Mouse (Mus musculus): ENCODE measurements at regions not wholly inside any gene's neighbourhood (a gene's known extent, or its start where the extent isn't known, plus 50 kb on each side); places are given as distances from the start of the nearest gene placed in this dataset.

- ATAC-seq (ENCODE audit: insufficient number of reproducible peaks, low FRiP score, low TSS enrichment, low read depth): no peak
- 71% methylated on average over 2 of the region's 2 CpGs for WGBS
- H3K27ac ChIP-seq (replicated peaks): no peak overlapping the region
Measured at GRCm38 (mm10) chr2:61288246-61288645, 290.1 kb upstream of the Tank start.

DNA sequence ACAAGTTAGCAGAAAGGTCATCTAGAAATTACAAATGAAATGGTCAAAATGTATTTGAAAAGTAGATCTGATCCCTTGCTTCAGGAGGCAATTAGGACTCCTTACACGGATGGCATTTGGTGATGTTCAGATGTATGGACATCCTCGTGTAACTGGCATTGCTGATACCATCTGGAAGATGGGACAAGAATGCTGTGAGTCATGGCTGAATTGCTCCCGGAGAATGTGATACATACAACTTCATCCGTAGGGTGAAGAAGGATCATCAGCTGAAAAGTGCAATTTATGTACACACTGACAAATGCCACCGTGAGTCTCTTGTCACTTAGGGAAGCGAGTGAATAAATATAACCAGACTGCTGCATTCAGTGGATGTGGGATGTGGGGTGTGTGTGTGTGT is 293.7 kb upstream of the Tank start:
- ATAC-seq (ENCODE audit: insufficient number of reproducible peaks, low FRiP score, low TSS enrichment, low read depth): no peak
- H3K4me1 ChIP-seq: peaks cover 11% of the 10 kb centered on the region; the same call in 1 of the 2 replicates
- H3K4me2 ChIP-seq (replicated peaks): no peak overlapping the region
- no peaks in the 10 kb centered on the region for H3K9me3 ChIP-seq (replicated peaks)
- 58% methylated on average over 6 of the region's 6 CpGs for WGBS
- H3K27ac ChIP-seq (replicated peaks): no peak overlapping the region
- H3K36me3 ChIP-seq: no peaks in the 10 kb centered on the region
- H3K27me3 ChIP-seq: no peaks in the 10 kb centered on the region
- no peak overlapping the region for H3K9ac ChIP-seq
- no peak overlapping the region for H3K4me3 ChIP-seq (replicated peaks)

More at GRCm38 (mm10) chr2:61288246-61288645, 290.1 kb upstream of the Tank start:
- Histone ChIP-seq H3K4me2 (replicated peaks) (no peak overlapping the region), H3K9ac (no peak overlapping the region), H3K27me3 (no peaks in the 10 kb centered on the region), H3K4me1 (peaks cover 11% of the 10 kb centered on the region; the same call in 1 of the 2 replicates), H3K4me3 (replicated peaks) (no peak overlapping the region), H3K36me3 (no peaks in the 10 kb centered on the region), H3K9me3 (replicated peaks) (no peaks in the 10 kb centered on the region)

DNA sequence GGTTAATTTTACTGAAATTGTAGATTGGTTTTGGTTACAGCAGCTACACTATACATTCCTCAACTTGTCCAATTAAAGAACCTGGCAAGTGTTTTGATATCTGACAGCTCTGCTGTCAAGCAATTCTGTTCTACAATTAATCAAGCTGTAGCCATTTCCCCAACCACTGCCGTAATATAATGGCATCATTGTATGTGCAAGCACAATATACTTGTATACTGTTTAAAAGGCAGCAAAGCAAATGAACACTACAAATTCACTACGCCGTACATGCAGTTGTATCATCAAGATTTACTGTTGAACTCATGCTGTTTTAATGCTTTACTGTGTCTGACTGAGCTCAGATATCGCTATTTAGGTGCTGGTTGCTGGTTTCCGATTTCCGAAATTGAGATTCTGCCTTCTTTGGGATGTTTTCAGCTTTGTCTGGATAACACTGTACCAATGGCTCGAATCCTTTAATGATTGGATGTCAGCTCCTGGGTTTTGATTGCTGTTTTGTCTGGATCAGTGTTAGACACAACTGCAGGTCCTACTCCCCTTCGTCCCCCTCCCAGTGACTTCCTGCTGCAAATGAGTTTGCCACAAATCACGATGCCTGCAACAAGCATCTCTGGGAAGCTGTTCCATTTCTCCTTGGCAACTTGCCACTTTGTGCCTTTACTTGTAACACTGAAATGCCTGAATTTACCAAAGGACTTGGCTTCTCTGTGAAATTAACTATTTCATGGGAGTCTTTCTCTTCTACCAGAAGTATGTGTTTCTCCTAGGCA is 294.4 kb upstream of the Tank start:
- H3K4me1 ChIP-seq: peaks cover 11% of the 10 kb centered on the region; the same call in 1 of the 2 replicates
- no peak overlapping the region for H3K9ac ChIP-seq
- 50% methylated on average over 9 of the region's 9 CpGs for WGBS
- no peak for ATAC-seq (ENCODE audit: insufficient number of reproducible peaks, low FRiP score, low TSS enrichment, low read depth)
- peak overlapping the region; percentile 8; the same call in 1 of the 2 replicates for H3K4me2 ChIP-seq (replicated peaks)
- no peaks in the 10 kb centered on the region for H3K27me3 ChIP-seq
- no peaks in the 10 kb centered on the region for H3K9me3 ChIP-seq (replicated peaks)
- H3K4me3 ChIP-seq (replicated peaks): no peak overlapping the region
- no peak overlapping the region for H3K27ac ChIP-seq (replicated peaks)
- H3K36me3 ChIP-seq: no peaks in the 10 kb centered on the region

GRCm38 (mm10) chr2:61272721-61273120 is 305.7 kb upstream of the Tank start:
- WGBS: 79% methylated on average over 5 of the region's 5 CpGs
- H3K27ac ChIP-seq (replicated peaks): no peak overlapping the region
- no peak overlapping the region for H3K9ac ChIP-seq
- no peaks in the 10 kb centered on the region for H3K36me3 ChIP-seq
- H3K9me3 ChIP-seq (replicated peaks): no peaks in the 10 kb centered on the region
- no peak for ATAC-seq (ENCODE audit: insufficient number of reproducible peaks, low FRiP score, low TSS enrichment, low read depth)
- no peak overlapping the region for H3K4me2 ChIP-seq (replicated peaks)
- no peaks in the 10 kb centered on the region for H3K27me3 ChIP-seq
- H3K4me1 ChIP-seq: no peaks in the 10 kb centered on the region
- H3K4me3 ChIP-seq (replicated peaks): no peak overlapping the region

GRCm38 (mm10) chr2:61267706-61268105 is 304.7 kb upstream of the Rbms1 start:
- no peaks in the 10 kb centered on the region for H3K4me1 ChIP-seq
- 91% methylated on average over 3 of the region's 3 CpGs for WGBS
- no peak overlapping the region for H3K9ac ChIP-seq
- H3K27ac ChIP-seq (replicated peaks): no peak overlapping the region
- no peaks in the 10 kb centered on the region for H3K27me3 ChIP-seq
- no peak overlapping the region for H3K4me2 ChIP-seq (replicated peaks)
- H3K9me3 ChIP-seq (replicated peaks): no peaks in the 10 kb centered on the region
- H3K4me3 ChIP-seq (replicated peaks): no peak overlapping the region
- ATAC-seq (ENCODE audit: insufficient number of reproducible peaks, low FRiP score, low TSS enrichment, low read depth): no peak
- no peaks in the 10 kb centered on the region for H3K36me3 ChIP-seq

GRCm38 (mm10) chr2:61250068-61250800 is 287.2 kb upstream of the Rbms1 start:
- H3K27ac ChIP-seq (replicated peaks): no peak overlapping the region
- H3K9me3 ChIP-seq (replicated peaks): no peaks in the 10 kb centered on the region
- H3K27me3 ChIP-seq: no peaks in the 10 kb centered on the region
- H3K4me1 ChIP-seq: 0 out of 2 replicates have a peak, but pooled peaks cover 6% of the 10 kb centered on the region
- H3K9ac ChIP-seq: no peak overlapping the region
- ATAC-seq (ENCODE audit: insufficient number of reproducible peaks, low FRiP score, low TSS enrichment, low read depth): no peak
- H3K4me2 ChIP-seq (replicated peaks): no peak overlapping the region
- no peaks in the 10 kb centered on the region for H3K36me3 ChIP-seq
- H3K4me3 ChIP-seq (replicated peaks): no peak overlapping the region
- WGBS: 73% methylated on average over 9 of the region's 9 CpGs

- H3K4me3 ChIP-seq (replicated peaks): no peak overlapping the region
- no peaks in the 10 kb centered on the region for H3K27me3 ChIP-seq
- WGBS: 47% methylated on average over 4 of the region's 4 CpGs
- no peak for ATAC-seq (ENCODE audit: insufficient number of reproducible peaks, low FRiP score, low TSS enrichment, low read depth)
- no peak overlapping the region for H3K27ac ChIP-seq (replicated peaks)
- no peak overlapping the region for H3K4me2 ChIP-seq (replicated peaks)
- H3K36me3 ChIP-seq: no peaks in the 10 kb centered on the region
- no peak overlapping the region for H3K9ac ChIP-seq
- H3K9me3 ChIP-seq (replicated peaks): no peaks in the 10 kb centered on the region
- H3K4me1 ChIP-seq: 0 out of 2 replicates have a peak, but pooled peaks cover 6% of the 10 kb centered on the region
Measured at GRCm38 (mm10) chr2:61247956-61248355, 285.0 kb upstream of the Rbms1 start.

DNA sequence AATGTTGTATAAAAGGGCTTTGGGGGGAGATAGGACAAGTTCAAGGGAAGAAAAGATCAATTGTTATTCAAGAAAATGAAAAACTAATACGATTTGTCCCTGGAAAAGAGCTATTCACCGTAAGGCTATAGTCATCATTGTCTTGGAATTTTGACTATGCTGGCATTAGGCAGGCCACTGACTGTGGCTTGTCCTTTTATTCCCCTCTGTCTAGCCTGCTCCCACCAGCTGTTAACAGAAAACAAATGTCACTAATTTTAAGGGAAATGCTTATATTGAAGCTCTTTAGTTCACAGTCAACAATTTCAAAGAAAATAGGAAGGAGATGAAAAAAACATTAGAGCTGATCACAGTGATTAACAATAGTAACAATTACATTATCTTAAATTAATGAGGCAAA is 284.3 kb upstream of the Rbms1 start:
- WGBS: 48% methylated on average over 2 of the region's 2 CpGs
- no peaks in the 10 kb centered on the region for H3K9me3 ChIP-seq (replicated peaks)
- no peak for ATAC-seq (ENCODE audit: insufficient number of reproducible peaks, low FRiP score, low TSS enrichment, low read depth)
- H3K36me3 ChIP-seq: no peaks in the 10 kb centered on the region
- no peak overlapping the region for H3K9ac ChIP-seq
- H3K4me2 ChIP-seq (replicated peaks): no peak overlapping the region
- no peaks in the 10 kb centered on the region for H3K27me3 ChIP-seq
- H3K27ac ChIP-seq (replicated peaks): no peak overlapping the region
- H3K4me1 ChIP-seq: 0 out of 2 replicates have a peak, but pooled peaks cover 6% of the 10 kb centered on the region
- no peak overlapping the region for H3K4me3 ChIP-seq (replicated peaks)

- no peaks in the 10 kb centered on the region for H3K9me3 ChIP-seq (replicated peaks)
Measured at GRCm38 (mm10) chr2:61246691-61247258, 283.8 kb upstream of the Rbms1 start.

DNA sequence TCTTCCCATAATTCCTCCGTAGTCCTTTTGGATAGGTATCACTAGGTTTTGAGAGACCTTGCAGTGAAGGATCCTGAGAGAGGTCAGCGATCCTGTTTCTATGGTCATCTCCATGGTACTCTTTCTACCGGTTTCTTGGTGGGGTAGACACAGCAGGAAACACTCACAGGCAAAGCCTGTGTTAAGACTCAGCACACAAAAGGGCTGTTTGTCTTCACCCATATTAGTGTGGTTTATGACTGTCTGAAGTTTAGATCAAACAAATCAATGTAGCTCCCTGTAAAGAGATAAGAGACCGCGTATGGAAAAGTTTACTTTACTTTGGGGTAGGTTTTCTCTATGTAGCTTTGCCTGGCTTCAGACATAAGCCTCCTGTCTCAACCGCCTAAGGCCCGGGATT is 282.5 kb upstream of the Rbms1 start:
- no peak for ATAC-seq (ENCODE audit: insufficient number of reproducible peaks, low FRiP score, low TSS enrichment, low read depth)
- H3K9ac ChIP-seq: no peak overlapping the region
- H3K4me1 ChIP-seq: 0 out of 2 replicates have a peak, but pooled peaks cover 6% of the 10 kb centered on the region
- H3K4me3 ChIP-seq (replicated peaks): no peak overlapping the region
- no peaks in the 10 kb centered on the region for H3K36me3 ChIP-seq
- no peaks in the 10 kb centered on the region for H3K27me3 ChIP-seq
- H3K9me3 ChIP-seq (replicated peaks): no peaks in the 10 kb centered on the region
- H3K4me2 ChIP-seq (replicated peaks): no peak overlapping the region
- 80% methylated on average over 7 of the region's 7 CpGs for WGBS
- H3K27ac ChIP-seq (replicated peaks): no peak overlapping the region

More at GRCm38 (mm10) chr2:61246691-61247258, 283.8 kb upstream of the Rbms1 start:
- H3K9ac ChIP-seq: no peak overlapping the region
- no peak for ATAC-seq (ENCODE audit: insufficient number of reproducible peaks, low FRiP score, low TSS enrichment, low read depth)
- whole genome bisulfite sequencing: 4% methylated on average over 3 of the region's 3 CpGs
- H3K27me3 ChIP-seq: no peaks in the 10 kb centered on the region
- H3K36me3 ChIP-seq: no peaks in the 10 kb centered on the region
- no peak overlapping the region for H3K27ac ChIP-seq (replicated peaks)
- 0 out of 2 replicates have a peak, but pooled peaks cover 6% of the 10 kb centered on the region for H3K4me1 ChIP-seq
- H3K4me3 ChIP-seq (replicated peaks): no peak overlapping the region
- no peak overlapping the region for H3K4me2 ChIP-seq (replicated peaks)

GRCm38 (mm10) chr2:61221676-61222075 is 258.7 kb upstream of the Rbms1 start:
- Histone ChIP-seq H3K36me3 (no peaks in the 10 kb centered on the region), H3K4me3 (replicated peaks) (no peak overlapping the region), H3K4me2 (replicated peaks) (no peak overlapping the region), H3K4me1 (no peaks in the 10 kb centered on the region), H3K27me3 (no peaks in the 10 kb centered on the region), H3K9ac (no peak overlapping the region), H3K9me3 (replicated peaks) (no peaks in the 10 kb centered on the region), H3K27ac (replicated peaks) (no peak overlapping the region)
- 50% methylated on average over 3 of the region's 3 CpGs for WGBS
- no peak for ATAC-seq (ENCODE audit: insufficient number of reproducible peaks, low FRiP score, low TSS enrichment, low read depth)

All from embryonic facial prominence, embryonic 15.5 days (tissue).